Mouse (Mus musculus) lung, embryonic 15.5 days (tissue): ENCODE measurements around the gene Supt4a. TPM values are rescaled to one million over a fixed set of nuclear protein-coding genes. Genes with fewer than 3 reads are reported as not detected.

Source experiments
- ATAC-seq: fragments of 200-750 bp; cut with Nextera tagmentation; 2 replicates; pipeline ENCODE4 v1.8.0; 2017; ENCODE audit warnings: moderate number of reproducible peaks, borderline replicate concordance; ENCODE audit not compliant: low FRiP score, low TSS enrichment; ENCODE audit errors: extremely low read depth
- H3K27ac ChIP-seq: fragments of 300-500 bp; sonication (generic); 2 replicates; pipeline ENCODE4 v1.5.1; 2015; ENCODE audit warnings: moderate library complexity, mild to moderate bottlenecking, inconsistent platforms
- H3K27me3 ChIP-seq: fragments of 300-500 bp; sonication (generic); 2 replicates; pipeline ENCODE4 v1.6.1; 2015; ENCODE audit warnings: inconsistent platforms
- H3K36me3 ChIP-seq: fragments of 300-500 bp; sonication (generic); 2 replicates; pipeline ENCODE4 v1.6.1; 2015; ENCODE audit warnings: inconsistent platforms
- H3K4me1 ChIP-seq: fragments of 300-500 bp; sonication (generic); 2 replicates; pipeline ENCODE4 v1.6.1; 2015; ENCODE audit warnings: inconsistent platforms
- H3K4me2 ChIP-seq: fragments of 300-500 bp; sonication (generic); 2 replicates; pipeline ENCODE4 v1.6.1; 2015; ENCODE audit warnings: inconsistent platforms, mild to moderate bottlenecking, moderate library complexity
- H3K4me3 ChIP-seq: fragments of 300-500 bp; sonication (generic); 2 replicates; pipeline ENCODE4 v1.5.1; 2015; ENCODE audit warnings: mild to moderate bottlenecking, inconsistent platforms
- H3K9ac ChIP-seq: fragments of 300-500 bp; sonication (generic); 2 replicates; pipeline ENCODE4 v1.6.1; 2015; ENCODE audit warnings: inconsistent platforms
- H3K9me3 ChIP-seq: fragments of 300-500 bp; sonication (generic); 2 replicates; pipeline ENCODE4 v1.6.1; 2016; ENCODE audit warnings: inconsistent platforms
- WGBS: fragments of 180-500 bp; shearing (Covaris S2); methylation state at CpG from one replicate; pipeline ENCODE4 v1.1.7; 2015; 5-methylcytosine and 5-hydroxymethylcytosine counted together
- polyA plus RNA-seq: library from polyadenylated mRNA; unstranded; fragments of >200 nt; fragmentation: Nextera tagmentation; extraction: Ambion mirVana; gene quantifications from 2 replicates; pipeline ENCODE4 v1.2.1, GENCODE M21; 2015

The Supt4a gene
- 144 and 155 TPM in 2 replicates for polyA plus RNA-seq

GRCm38 (mm10) chr11:87737175-87737740 is at the start of gene Supt4a:
Gene Supt4a (plus strand): TSS chr11:87737552.
- under 1% methylated on average over 33 of the region's 57 CpGs for WGBS
- Histone ChIP-seq H3K4me2 (peak within 1 kb of the TSS; percentile 75), H3K27ac (peak within 1 kb of the TSS; percentile 90), H3K4me3 (peak within 1 kb of the TSS; percentile 72), H3K4me1 (peaks cover 17% of the 10 kb centered on the region), H3K27me3 (no peaks in the 10 kb centered on the region), H3K9ac (peak within 1 kb of the TSS; percentile 63), H3K36me3 (peaks cover 23% of the 10 kb centered on the region), H3K9me3 (no peaks in the 10 kb centered on the region)
- peak; percentile 93 for ATAC-seq

DNA sequence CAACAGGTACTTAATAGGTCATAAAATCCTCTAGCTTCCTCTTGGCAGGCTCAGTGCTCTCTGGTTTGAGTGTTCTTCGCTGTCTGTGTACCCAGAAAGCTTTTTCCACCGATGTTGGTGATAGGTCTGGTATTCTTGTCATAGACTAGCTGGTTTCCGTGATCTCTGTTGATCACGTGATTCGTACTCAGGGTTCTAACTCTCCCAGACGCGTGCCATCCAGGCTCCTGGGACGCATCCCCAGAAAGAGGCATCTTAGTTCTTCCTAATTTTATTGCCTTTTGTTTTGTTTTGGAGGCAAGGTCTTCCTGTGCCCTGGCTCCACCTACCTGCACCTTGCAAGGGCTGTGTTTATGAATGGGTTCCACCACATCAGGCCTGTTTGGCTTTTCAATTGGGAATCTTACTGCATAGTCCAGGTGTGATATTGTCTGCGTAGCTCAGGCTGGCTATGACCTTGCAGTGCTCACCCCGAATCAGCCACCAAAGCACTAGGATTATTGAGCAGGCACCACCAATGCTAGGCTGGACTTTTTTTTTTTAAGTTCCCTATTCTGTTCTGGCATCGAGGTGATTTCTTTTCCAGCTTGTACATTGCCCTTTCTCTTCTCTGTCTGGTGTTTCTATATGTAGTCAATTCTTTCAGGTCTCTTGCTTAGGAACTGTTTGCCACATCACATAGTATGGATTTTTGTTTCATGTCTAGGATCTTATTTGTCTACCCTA is 48.7 kb upstream of the Supt4a start:
- H3K9me3 ChIP-seq, result no peaks in the 10 kb centered on the region
- H3K4me2 ChIP-seq, result peak overlapping the region; percentile 31; the same call in 1 of the 2 replicates
- peak overlapping the region; percentile 94 for H3K27ac ChIP-seq
- no peaks in the 10 kb centered on the region for H3K36me3 ChIP-seq
- 0 out of 2 replicates have a peak overlapping the region, but pooled peaks have one; percentile 4 for H3K9ac ChIP-seq
- no peaks in the 10 kb centered on the region for H3K27me3 ChIP-seq
- H3K4me3 ChIP-seq, result no peak overlapping the region; the same call in 1 of the 2 replicates
- ATAC-seq, result no peak
- 48% methylated on average over 11 of the region's 11 CpGs for WGBS
- peaks cover 44% of the 10 kb centered on the region for H3K4me1 ChIP-seq

- Histone ChIP-seq H3K36me3 (no peaks in the 10 kb centered on the region), H3K9ac (0 out of 2 replicates have a peak overlapping the region, but pooled peaks have one; percentile 4), H3K4me3 (no peak overlapping the region; the same call in 1 of the 2 replicates), H3K4me1 (peaks cover 44% of the 10 kb centered on the region), H3K9me3 (no peaks in the 10 kb centered on the region), H3K4me2 (peak overlapping the region; percentile 40), H3K27me3 (no peaks in the 10 kb centered on the region), H3K27ac (peak overlapping the region; percentile 94)
- WGBS, result 5% methylated on average over 7 of the region's 7 CpGs
- ATAC-seq, result peak; percentile 79
Observed at GRCm38 (mm10) chr11:87689402-87689808, 47.9 kb upstream of the Supt4a start.

DNA sequence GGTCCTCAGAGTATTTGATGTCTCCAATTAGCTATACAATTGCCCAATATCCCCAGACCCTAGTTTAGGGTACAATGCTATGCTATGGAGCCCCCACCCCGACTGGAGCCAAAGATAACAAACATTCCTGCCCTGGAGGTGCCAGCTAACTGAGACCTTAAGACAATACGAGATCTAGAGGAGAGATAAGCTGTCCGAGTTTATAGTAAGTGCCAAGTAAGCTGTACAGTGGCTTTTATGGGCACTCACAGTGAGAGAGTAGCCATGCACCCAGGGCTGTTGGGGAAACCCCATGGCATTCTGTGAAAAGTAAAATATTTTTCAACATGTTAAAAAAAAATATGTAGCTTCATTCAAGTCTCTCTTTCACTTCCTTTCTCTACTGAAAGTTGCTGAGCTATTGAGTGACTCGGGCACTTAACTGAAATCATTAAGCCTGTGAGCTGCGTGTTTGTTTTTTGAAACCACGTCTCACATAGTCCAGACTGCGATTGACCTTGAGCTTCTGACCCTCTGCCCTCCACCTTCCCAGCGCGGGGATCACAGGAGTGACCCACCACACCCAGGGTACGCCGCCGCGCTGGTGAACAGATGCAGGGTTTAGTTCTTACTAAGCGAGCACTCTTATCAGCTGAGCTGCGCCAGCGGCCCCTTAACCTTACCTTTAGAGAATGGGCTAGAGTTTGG is 47.2 kb upstream of the Supt4a start:
- no peaks in the 10 kb centered on the region for H3K27me3 ChIP-seq
- 20% methylated on average over 16 of the region's 16 CpGs for whole genome bisulfite sequencing
- peak overlapping the region; percentile 94 for H3K27ac ChIP-seq
- no peak overlapping the region for H3K4me3 ChIP-seq
- H3K4me2 ChIP-seq, result peak overlapping the region; percentile 40
- H3K4me1 ChIP-seq, result peaks cover 44% of the 10 kb centered on the region
- H3K9me3 ChIP-seq, result no peaks in the 10 kb centered on the region
- H3K9ac ChIP-seq, result no peak overlapping the region
- ATAC-seq, result peak; percentile 78
- H3K36me3 ChIP-seq, result no peaks in the 10 kb centered on the region

- Histone ChIP-seq H3K27ac (peak overlapping the region; percentile 76), H3K4me2 (0 out of 2 replicates have a peak overlapping the region, but pooled peaks have one; percentile 4), H3K9ac (no peak overlapping the region), H3K4me3 (no peak overlapping the region), H3K36me3 (no peaks in the 10 kb centered on the region), H3K9me3 (no peaks in the 10 kb centered on the region), H3K27me3 (no peaks in the 10 kb centered on the region), H3K4me1 (peaks cover 21% of the 10 kb centered on the region; the same call in 1 of the 2 replicates)
- 0 out of 2 replicates have a peak, but pooled peaks have one; percentile 23 for ATAC-seq
- WGBS, result 50% methylated on average over 14 of the region's 14 CpGs
Observed at GRCm38 (mm10) chr11:87697131-87697682, 40.1 kb upstream of the Supt4a start.

GRCm38 (mm10) chr11:87698126-87698525 is 39.2 kb upstream of the Supt4a start:
- H3K36me3 ChIP-seq, result no peaks in the 10 kb centered on the region
- no peaks in the 10 kb centered on the region for H3K9me3 ChIP-seq
- ATAC-seq, result no peak
- H3K4me3 ChIP-seq, result no peak overlapping the region
- WGBS, result 63% methylated on average over 4 of the region's 4 CpGs
- H3K27ac ChIP-seq, result peak overlapping the region; percentile 76
- H3K4me2 ChIP-seq, result no peak overlapping the region
- peaks cover 21% of the 10 kb centered on the region; the same call in 1 of the 2 replicates for H3K4me1 ChIP-seq
- no peak overlapping the region for H3K9ac ChIP-seq
- no peaks in the 10 kb centered on the region for H3K27me3 ChIP-seq

DNA sequence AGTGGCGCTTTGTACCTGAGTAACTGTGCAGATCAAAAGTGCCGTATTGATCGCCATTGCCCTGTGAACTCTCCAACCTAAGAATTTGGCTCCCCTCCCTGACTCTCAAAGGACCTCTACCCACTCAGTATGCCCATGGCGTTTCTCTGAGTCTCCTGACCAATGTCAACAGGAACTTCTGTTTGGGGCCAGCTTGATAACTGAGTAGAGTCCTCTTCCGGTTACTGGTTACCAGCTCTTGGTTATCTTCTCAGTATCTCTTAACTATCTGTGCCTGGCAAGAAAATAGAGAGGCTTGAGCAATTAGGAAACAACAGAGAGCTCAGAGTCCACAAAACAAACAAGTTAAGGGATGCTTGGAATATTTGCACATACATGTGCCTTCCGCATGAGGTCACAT is 36.2 kb upstream of the Supt4a start:
- H3K9ac ChIP-seq, result no peak overlapping the region
- 74% methylated on average over 6 of the region's 6 CpGs for WGBS
- no peak for ATAC-seq
- no peak overlapping the region for H3K4me3 ChIP-seq
- H3K4me2 ChIP-seq, result no peak overlapping the region
- H3K4me1 ChIP-seq, result peaks cover 30% of the 10 kb centered on the region; the same call in 1 of the 2 replicates
- no peaks in the 10 kb centered on the region for H3K9me3 ChIP-seq
- no peaks in the 10 kb centered on the region for H3K36me3 ChIP-seq
- no peaks in the 10 kb centered on the region for H3K27me3 ChIP-seq
- H3K27ac ChIP-seq, result 0 out of 2 replicates have a peak overlapping the region, but pooled peaks have one; percentile 8

GRCm38 (mm10) chr11:87701877-87702620 is 35.3 kb upstream of the Supt4a start:
- peaks cover 25% of the 10 kb centered on the region; the same call in 1 of the 2 replicates for H3K4me1 ChIP-seq
- no peaks in the 10 kb centered on the region for H3K27me3 ChIP-seq
- no peak overlapping the region for H3K27ac ChIP-seq
- H3K4me3 ChIP-seq, result no peak overlapping the region
- no peak overlapping the region for H3K4me2 ChIP-seq
- no peak overlapping the region for H3K9ac ChIP-seq
- 54% methylated on average over 14 of the region's 14 CpGs for WGBS
- no peaks in the 10 kb centered on the region for H3K9me3 ChIP-seq
- ATAC-seq, result no peak
- H3K36me3 ChIP-seq, result no peaks in the 10 kb centered on the region

GRCm38 (mm10) chr11:87703654-87704053 is 33.7 kb upstream of the Supt4a start:
- Histone ChIP-seq H3K4me2 (no peak overlapping the region), H3K27ac (no peak overlapping the region), H3K27me3 (no peaks in the 10 kb centered on the region), H3K4me1 (peaks cover 24% of the 10 kb centered on the region; the same call in 1 of the 2 replicates), H3K9me3 (no peaks in the 10 kb centered on the region), H3K36me3 (no peaks in the 10 kb centered on the region), H3K9ac (no peak overlapping the region), H3K4me3 (no peak overlapping the region)
- ATAC-seq, result no peak
- 69% methylated on average over 5 of the region's 5 CpGs for whole genome bisulfite sequencing

DNA sequence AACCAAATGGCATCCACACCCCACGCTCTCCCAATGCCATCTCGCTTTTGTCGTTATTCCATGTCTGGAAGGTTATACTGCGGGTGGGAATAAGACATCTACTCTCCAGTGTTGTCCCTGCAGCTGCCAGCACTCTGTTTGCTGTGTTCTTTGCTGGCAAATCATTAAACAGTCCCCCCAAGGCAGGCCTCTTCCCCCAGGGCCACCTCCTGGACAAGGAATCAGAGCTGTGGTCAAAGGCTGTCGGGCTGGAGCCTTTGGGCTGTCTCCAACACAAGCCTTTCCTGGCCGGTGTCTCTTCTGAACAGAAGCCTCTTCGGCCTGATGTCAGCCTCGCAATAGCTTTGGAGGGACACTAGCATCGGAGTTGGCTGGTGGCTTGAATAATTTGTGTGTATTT is 33.1 kb upstream of the Supt4a start:
- H3K27ac ChIP-seq, result no peak overlapping the region
- no peak overlapping the region for H3K4me2 ChIP-seq
- WGBS, result 62% methylated on average over 9 of the region's 9 CpGs
- H3K4me3 ChIP-seq, result no peak overlapping the region
- no peak overlapping the region for H3K9ac ChIP-seq
- no peaks in the 10 kb centered on the region for H3K9me3 ChIP-seq
- ATAC-seq, result no peak
- no peaks in the 10 kb centered on the region for H3K36me3 ChIP-seq
- peaks cover 29% of the 10 kb centered on the region for H3K4me1 ChIP-seq
- no peaks in the 10 kb centered on the region for H3K27me3 ChIP-seq

- Histone ChIP-seq H3K9me3 (no peaks in the 10 kb centered on the region), H3K4me2 (no peak overlapping the region), H3K27me3 (no peaks in the 10 kb centered on the region), H3K9ac (no peak overlapping the region), H3K36me3 (no peaks in the 10 kb centered on the region), H3K4me3 (no peak overlapping the region), H3K4me1 (peaks cover 35% of the 10 kb centered on the region), H3K27ac (peak overlapping the region; percentile 0; the same call in 1 of the 2 replicates)
- ATAC-seq, result no peak
- 54% methylated on average over 8 of the region's 8 CpGs for WGBS
Observed at GRCm38 (mm10) chr11:87707570-87707969, 29.8 kb upstream of the Supt4a start.
